Mouse (Mus musculus) hindbrain, embryonic 10.5 days (tissue): ENCODE measurements around the gene Banp. TPM values are rescaled to one million over a fixed set of nuclear protein-coding genes. Genes with fewer than 3 reads are reported as not detected.

ENCODE experiments used
- DNase-seq: peaks from one replicate; pipeline ENCODE4 v3.0.0-alpha.2; 2017; ENCODE audit warnings: low spot score
- H3K27ac ChIP-seq: fragments of 300-500 bp; sonication (generic); 2 replicates; pipeline ENCODE4 v1.5.1; 2016; ENCODE audit warnings: mild to moderate bottlenecking, moderate library complexity
- H3K27me3 ChIP-seq: fragments of 300-500 bp; sonication (generic); 2 replicates; pipeline ENCODE4 v1.6.1; 2016; ENCODE audit warnings: mild to moderate bottlenecking; ENCODE audit not compliant: poor library complexity, insufficient read depth, severe bottlenecking
- H3K36me3 ChIP-seq: fragments of 300-500 bp; sonication (generic); 2 replicates; pipeline ENCODE4 v1.6.1; 2016; ENCODE audit warnings: mild to moderate bottlenecking, moderate library complexity
- H3K4me1 ChIP-seq: fragments of 300-500 bp; sonication (generic); replicated peaks from 2 replicates; pipeline ENCODE4 v1.6.1; 2016; ENCODE audit warnings: mild to moderate bottlenecking
- H3K4me3 ChIP-seq: fragments of 300-500 bp; sonication (generic); 2 replicates; pipeline ENCODE4 v1.5.1; 2016; ENCODE audit warnings: mild to moderate bottlenecking, moderate library complexity
- H3K9me3 ChIP-seq: fragments of 300-500 bp; sonication (generic); 2 replicates; pipeline ENCODE4 v1.6.1; 2016; ENCODE audit warnings: mild to moderate bottlenecking, moderate library complexity
- WGBS: fragments of 180-500 bp; shearing (Covaris S2); methylation state at CpG from one replicate; pipeline ENCODE4 v1.1.7; 2016; 5-methylcytosine and 5-hydroxymethylcytosine counted together
- polyA plus RNA-seq: library from polyadenylated mRNA; unstranded; fragments of >200 nt; fragmentation: Nextera tagmentation; extraction: Ambion mirVana; gene quantifications from 2 replicates; pipeline ENCODE4 v1.2.1, GENCODE M21; 2016

Banp gene
- polyA plus RNA-seq, 1 experiment from 2014 or later, result 56.9 TPM

DNA sequence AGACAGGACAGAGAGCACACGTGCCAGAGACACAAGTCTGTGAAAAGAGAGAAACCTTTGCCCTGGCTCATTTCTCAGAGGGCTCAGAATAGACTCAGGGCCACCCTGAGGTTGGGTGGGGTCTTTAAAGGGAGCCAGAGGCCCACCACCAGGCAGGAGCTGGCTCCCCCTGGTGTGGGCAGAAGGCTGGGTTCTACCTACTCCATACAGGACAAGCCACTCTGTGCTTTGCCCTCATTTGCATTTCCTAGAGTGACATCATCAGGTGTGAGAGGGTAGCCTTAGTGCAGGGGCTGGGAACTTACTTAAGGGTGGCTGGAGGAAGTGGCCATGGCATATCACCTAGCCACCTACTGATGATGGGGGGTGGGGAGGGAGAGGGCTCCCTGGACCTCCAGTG lies 106.6 kb downstream of the Banp start:
- H3K9me3 ChIP-seq, result no peaks in the 10 kb centered on the region
- peaks cover 12% of the 10 kb centered on the region; the same call in 1 of the 2 replicates for H3K27me3 ChIP-seq
- WGBS, result 37% methylated on average over 1 of the region's 1 CpGs
- no peak for DNase-seq
- no peaks in the 10 kb centered on the region for H3K36me3 ChIP-seq
- H3K4me1 ChIP-seq, result peaks cover 40% of the 10 kb centered on the region
- H3K27ac ChIP-seq, result no peak overlapping the region
- no peak overlapping the region for H3K4me3 ChIP-seq

DNA sequence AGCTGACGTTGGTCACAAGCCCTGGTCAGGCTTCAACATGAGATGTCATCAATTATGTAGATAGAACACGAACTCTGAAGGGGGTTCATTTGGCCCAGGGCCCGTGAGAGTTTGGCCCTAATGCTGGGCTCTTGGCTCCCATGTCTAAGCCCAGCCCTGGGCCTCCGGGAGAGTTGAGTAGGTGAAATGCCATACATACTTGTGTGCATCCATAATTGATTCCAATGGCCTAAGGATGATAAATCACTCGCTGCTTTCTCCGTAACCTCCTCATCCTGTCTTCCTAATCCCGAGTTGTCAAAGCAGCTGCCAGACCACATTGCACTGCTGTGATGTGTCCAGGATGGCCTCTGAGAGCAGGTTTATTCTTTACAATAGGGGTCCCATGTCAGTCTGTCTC lies 107.3 kb downstream of the Banp start:
- WGBS, result 84% methylated on average over 7 of the region's 7 CpGs
- Histone ChIP-seq H3K27ac (no peak overlapping the region), H3K36me3 (no peaks in the 10 kb centered on the region)

DNA sequence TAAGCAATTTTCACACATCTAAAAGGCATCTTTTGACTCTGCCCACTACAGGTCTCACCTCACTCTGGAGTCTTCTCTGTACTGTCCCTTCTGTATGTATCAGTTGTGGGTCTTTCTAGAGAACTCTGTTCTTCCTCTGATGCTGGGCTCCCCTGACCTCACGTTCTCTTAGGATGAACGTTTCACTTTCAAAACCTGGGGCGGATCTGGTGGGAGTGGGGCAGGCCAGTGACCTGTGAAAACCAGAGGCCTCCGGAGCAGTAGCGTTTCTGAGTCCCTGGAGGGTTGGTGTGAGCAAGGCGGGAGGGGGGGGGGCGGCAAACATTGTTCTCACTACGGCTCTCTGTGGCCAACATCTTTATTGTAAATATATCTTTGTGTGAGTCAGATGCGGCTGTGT lies 109.0 kb downstream of the Banp start:
- Histone ChIP-seq H3K27me3 (peaks cover 12% of the 10 kb centered on the region; the same call in 1 of the 2 replicates), H3K4me3 (no peak overlapping the region), H3K36me3 (no peaks in the 10 kb centered on the region), H3K27ac (no peak overlapping the region), H3K9me3 (no peaks in the 10 kb centered on the region), H3K4me1 (peaks cover 44% of the 10 kb centered on the region)
- DNase-seq, result no peak
- WGBS, result 60% methylated on average over 9 of the region's 9 CpGs

More for the DNA sequence above, 107.3 kb downstream of the Banp start:
- DNase-seq, result no peak
- Histone ChIP-seq H3K4me3 (no peak overlapping the region), H3K4me1 (peaks cover 44% of the 10 kb centered on the region), H3K27me3 (peaks cover 12% of the 10 kb centered on the region; the same call in 1 of the 2 replicates), H3K9me3 (no peaks in the 10 kb centered on the region)

GRCm38 (mm10) chr8:122058951-122059350 lies 109.4 kb downstream of the Banp start:
- 80% methylated on average over 8 of the region's 8 CpGs for whole genome bisulfite sequencing
- H3K27me3 ChIP-seq, result peaks cover 13% of the 10 kb centered on the region; the same call in 1 of the 2 replicates
- H3K9me3 ChIP-seq, result no peaks in the 10 kb centered on the region
- no peaks in the 10 kb centered on the region for H3K36me3 ChIP-seq
- no peak overlapping the region for H3K27ac ChIP-seq
- DNase-seq, result no peak
- no peak overlapping the region for H3K4me3 ChIP-seq
- peaks cover 40% of the 10 kb centered on the region for H3K4me1 ChIP-seq

- peaks cover 10% of the 10 kb centered on the region; the same call in 1 of the 2 replicates for H3K27me3 ChIP-seq
- no peak for DNase-seq
- 81% methylated on average over 12 of the region's 12 CpGs for WGBS
- no peaks in the 10 kb centered on the region for H3K36me3 ChIP-seq
- H3K27ac ChIP-seq, result no peak overlapping the region
- no peaks in the 10 kb centered on the region for H3K9me3 ChIP-seq
- H3K4me1 ChIP-seq, result peaks cover 30% of the 10 kb centered on the region; the same call in 1 of the 2 replicates
- H3K4me3 ChIP-seq, result no peak overlapping the region
These were observed 113.1 kb downstream of the Banp start for GRCm38 (mm10) chr8:122062508-122063223.

DNA sequence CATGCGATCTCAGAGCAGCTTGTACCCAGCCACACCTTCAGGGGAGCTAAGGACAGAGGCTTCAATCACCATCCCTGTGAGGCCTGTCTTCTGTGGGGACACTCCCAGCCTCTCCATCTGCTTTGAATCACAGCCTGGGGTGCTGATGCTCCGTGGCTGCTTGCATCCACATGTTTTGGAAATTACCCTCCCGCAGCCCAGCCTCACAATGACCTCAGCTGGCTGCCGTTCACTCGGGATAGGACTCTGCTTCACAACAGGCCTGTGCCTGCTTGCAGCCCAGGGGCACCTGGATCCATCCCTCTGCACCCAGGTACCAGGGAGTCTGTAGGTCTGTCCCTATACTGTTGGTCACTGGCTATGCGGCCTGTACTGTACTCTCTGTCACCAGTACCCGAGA lies 114.8 kb downstream of the Banp start:
- Histone ChIP-seq H3K4me1 (peaks cover 36% of the 10 kb centered on the region), H3K27me3 (peaks cover 20% of the 10 kb centered on the region; the same call in 1 of the 2 replicates), H3K27ac (no peak overlapping the region), H3K36me3 (no peaks in the 10 kb centered on the region), H3K4me3 (no peak overlapping the region), H3K9me3 (no peaks in the 10 kb centered on the region)
- no peak for DNase-seq
- WGBS, result 67% methylated on average over 7 of the region's 7 CpGs

GRCm38 (mm10) chr8:122067783-122068505 lies 118.4 kb downstream of the Banp start:
- 65% methylated on average over 15 of the region's 15 CpGs for WGBS
- DNase-seq, result no peak
- Histone ChIP-seq H3K36me3 (no peaks in the 10 kb centered on the region), H3K27me3 (peaks cover 44% of the 10 kb centered on the region), H3K4me1 (peaks cover 22% of the 10 kb centered on the region), H3K27ac (no peak overlapping the region), H3K4me3 (no peak overlapping the region), H3K9me3 (no peaks in the 10 kb centered on the region)

GRCm38 (mm10) chr8:122068609-122069008 lies 119.1 kb downstream of the Banp start:
- no peaks in the 10 kb centered on the region for H3K9me3 ChIP-seq
- DNase-seq, result no peak
- H3K27me3 ChIP-seq, result peaks cover 50% of the 10 kb centered on the region
- WGBS, result 86% methylated on average over 13 of the region's 13 CpGs
- peaks cover 22% of the 10 kb centered on the region for H3K4me1 ChIP-seq
- H3K4me3 ChIP-seq, result no peak overlapping the region
- H3K27ac ChIP-seq, result no peak overlapping the region
- no peaks in the 10 kb centered on the region for H3K36me3 ChIP-seq

DNA sequence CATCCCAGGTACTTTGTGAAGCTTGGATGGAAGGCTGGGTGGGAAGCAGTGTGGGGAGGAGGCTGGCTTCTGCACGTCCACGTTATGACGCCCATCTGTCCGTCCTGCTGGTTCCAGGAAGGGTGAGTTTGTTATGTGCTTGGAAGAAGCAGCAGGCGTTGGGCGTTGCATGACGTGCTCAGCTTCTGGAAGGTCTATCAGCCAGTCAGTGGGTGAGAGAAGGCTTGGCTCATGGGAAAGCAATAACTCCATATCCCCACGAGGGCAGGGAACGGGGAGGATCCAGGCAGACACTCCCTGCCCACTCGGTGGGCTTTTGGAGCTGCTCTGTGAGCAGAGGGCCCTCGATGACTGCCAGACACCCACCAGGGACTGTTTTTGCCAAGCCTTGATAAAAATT lies 119.7 kb downstream of the Banp start:
- DNase-seq, result no peak
- H3K27ac ChIP-seq, result no peak overlapping the region
- no peak overlapping the region for H3K4me3 ChIP-seq
- H3K36me3 ChIP-seq, result no peaks in the 10 kb centered on the region
- WGBS, result 91% methylated on average over 11 of the region's 11 CpGs
- H3K27me3 ChIP-seq, result peaks cover 52% of the 10 kb centered on the region
- H3K4me1 ChIP-seq, result peaks cover 20% of the 10 kb centered on the region
- H3K9me3 ChIP-seq, result no peaks in the 10 kb centered on the region

DNA sequence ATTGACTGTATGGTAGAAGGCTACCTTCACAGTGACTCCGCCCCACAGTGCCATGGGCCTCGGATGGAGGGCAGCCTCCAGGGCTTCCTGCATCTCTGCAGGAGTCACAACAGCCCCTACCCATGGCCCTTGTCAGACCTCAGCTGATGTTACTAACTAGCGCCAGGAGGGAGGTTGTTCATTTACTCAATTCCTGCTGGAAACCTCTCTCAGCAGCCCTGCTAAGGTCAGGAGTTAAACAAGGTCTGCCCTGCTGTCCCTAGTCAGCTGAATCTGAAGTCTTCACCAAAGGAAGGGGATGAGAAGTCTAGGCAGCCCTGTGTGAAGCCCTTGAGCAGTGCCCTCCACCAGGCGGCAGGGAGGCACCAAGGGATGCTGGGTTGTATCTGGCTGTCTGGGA lies 121.6 kb downstream of the Banp start:
- Histone ChIP-seq H3K9me3 (no peaks in the 10 kb centered on the region), H3K36me3 (no peaks in the 10 kb centered on the region), H3K27ac (no peak overlapping the region), H3K27me3 (peaks cover 64% of the 10 kb centered on the region), H3K4me3 (no peak overlapping the region), H3K4me1 (peaks cover 16% of the 10 kb centered on the region)
- 63% methylated on average over 4 of the region's 4 CpGs for WGBS
- no peak for DNase-seq

DNA sequence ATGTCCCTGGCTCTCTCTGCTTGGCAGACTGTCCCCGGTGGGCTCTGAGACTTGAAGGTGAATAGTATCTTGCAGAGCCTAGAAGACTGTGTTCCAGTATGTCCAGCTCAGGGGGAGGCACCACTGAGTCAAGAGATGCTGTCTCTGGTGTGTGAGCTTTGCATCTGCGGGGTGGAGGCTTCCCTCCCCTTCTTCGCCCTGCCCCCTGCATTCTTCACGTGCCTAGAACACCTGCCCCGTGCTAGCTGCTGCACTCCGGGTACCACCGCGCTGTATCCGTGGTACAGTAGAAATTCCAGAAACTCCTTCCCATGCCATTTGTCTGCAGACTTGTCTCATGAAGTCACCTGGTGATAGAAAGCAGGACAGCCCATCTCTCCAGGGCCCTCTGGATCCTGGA lies 124.4 kb downstream of the Banp start:
- Histone ChIP-seq H3K4me3 (no peak overlapping the region), H3K27me3 (peaks cover 80% of the 10 kb centered on the region), H3K9me3 (no peaks in the 10 kb centered on the region), H3K36me3 (no peaks in the 10 kb centered on the region), H3K4me1 (peaks cover 25% of the 10 kb centered on the region), H3K27ac (no peak overlapping the region)
- WGBS, result 86% methylated on average over 9 of the region's 9 CpGs
- no peak for DNase-seq

GRCm38 (mm10) chr8:122074442-122074841 lies 124.9 kb downstream of the Banp start:
- H3K4me1 ChIP-seq, result peaks cover 30% of the 10 kb centered on the region
- WGBS, result 75% methylated on average over 9 of the region's 9 CpGs
- no peak for DNase-seq
- peaks cover 80% of the 10 kb centered on the region for H3K27me3 ChIP-seq
- H3K4me3 ChIP-seq, result no peak overlapping the region
- no peaks in the 10 kb centered on the region for H3K9me3 ChIP-seq
- H3K27ac ChIP-seq, result no peak overlapping the region
- no peaks in the 10 kb centered on the region for H3K36me3 ChIP-seq

DNA sequence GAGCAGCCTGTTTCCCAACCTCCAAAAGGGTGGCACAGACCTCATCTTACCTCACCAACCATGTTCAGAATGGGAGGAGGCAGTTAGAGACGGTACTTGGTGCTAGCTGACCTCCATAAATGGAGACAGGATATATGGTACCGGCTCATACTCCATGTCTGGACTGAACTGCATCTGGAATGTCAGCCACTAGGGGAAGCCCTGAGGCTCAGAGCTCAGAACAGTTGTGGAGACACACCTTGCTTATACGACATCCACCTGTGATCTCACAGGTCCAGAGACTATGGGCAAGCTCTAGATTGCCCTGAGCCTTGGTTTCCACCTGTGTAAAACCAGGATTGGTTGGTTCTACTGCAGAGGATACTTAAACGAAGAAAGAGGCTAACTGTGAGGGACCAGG lies 125.4 kb downstream of the Banp start:
- no peak overlapping the region for H3K27ac ChIP-seq
- WGBS, result 83% methylated on average over 4 of the region's 4 CpGs
- no peak overlapping the region for H3K4me3 ChIP-seq
- DNase-seq, result no peak
- peaks cover 36% of the 10 kb centered on the region for H3K4me1 ChIP-seq
- H3K36me3 ChIP-seq, result no peaks in the 10 kb centered on the region
- H3K27me3 ChIP-seq, result peaks cover 82% of the 10 kb centered on the region
- H3K9me3 ChIP-seq, result no peaks in the 10 kb centered on the region
